Mouse (Mus musculus) midbrain, embryonic 13.5 days (tissue): ENCODE measurements around the gene Klk9. TPM values are rescaled to one million over a fixed set of nuclear protein-coding genes. Genes with fewer than 3 reads are reported as not detected.

Experiments
- polyA plus RNA-seq: library from polyadenylated mRNA; unstranded; fragments of >200 nt; fragmentation: Nextera tagmentation; extraction: Ambion mirVana; gene quantifications from 2 replicates; pipeline ENCODE4 v1.2.1, GENCODE M21; 2015

The Klk9 gene
- polyA plus RNA-seq, 1 experiment from 2014 or later, result 0.20 TPM

Other genes with a start within 250 kb of the Klk9 start
- gene Cd33, start 247.5 kb upstream of the Klk9 start, polyA plus RNA-seq, result 0.35 and 1.1 TPM in 2 replicates
- 10.3 and 11.1 TPM in 2 replicates for gene Zfp658, start 229.6 kb upstream of the Klk9 start, polyA plus RNA-seq
- gene Zfp719, start 212.3 kb upstream of the Klk9 start, polyA plus RNA-seq, result 16.4 and 17.7 TPM in 2 replicates
- 0.46 TPM in 1 of 2 replicates, not detected in the other for gene Zfp819, start 184.7 kb upstream of the Klk9 start, polyA plus RNA-seq
- gene Ceacam18, start 157.2 kb upstream of the Klk9 start, polyA plus RNA-seq, result not detected in 2 replicates
- 0.24 and 0.28 TPM in 2 replicates for gene Siglece, start 131.7 kb upstream of the Klk9 start, polyA plus RNA-seq
- 20.3 and 21.8 TPM in 2 replicates for gene Ctu1, start 119.9 kb upstream of the Klk9 start, polyA plus RNA-seq
- gene Klk14, start 101.5 kb upstream of the Klk9 start, polyA plus RNA-seq, result not detected in 2 replicates
- gene Klk13, start 79.3 kb upstream of the Klk9 start, polyA plus RNA-seq, result not detected in 2 replicates
- gene Klk12, start 23.0 kb upstream of the Klk9 start, polyA plus RNA-seq, result not detected in 2 replicates
- not detected in 2 replicates for gene Klk11, start 17.3 kb upstream of the Klk9 start, polyA plus RNA-seq
- not detected in 2 replicates for gene Klk10, start 10.9 kb upstream of the Klk9 start, polyA plus RNA-seq
- gene Klk8, start 5.7 kb downstream of the Klk9 start, polyA plus RNA-seq, result 4.5 and 4.9 TPM in 2 replicates
- gene Klk7, start 19.4 kb downstream of the Klk9 start, polyA plus RNA-seq, result not detected in 2 replicates
- gene Klk6, start 32.6 kb downstream of the Klk9 start, polyA plus RNA-seq, result not detected in 2 replicates
- not detected in 2 replicates for gene Klk5, start 50.1 kb downstream of the Klk9 start, polyA plus RNA-seq
- not detected in 2 replicates for gene Klk4, start 89.3 kb downstream of the Klk9 start, polyA plus RNA-seq
- not detected in 2 replicates for gene Klk15, start 141.8 kb downstream of the Klk9 start, polyA plus RNA-seq
- not detected in 2 replicates for gene Klk1b8, start 158.8 kb downstream of the Klk9 start, polyA plus RNA-seq
- not detected in 2 replicates for gene Klk1b1, start 174.9 kb downstream of the Klk9 start, polyA plus RNA-seq
- not detected in 2 replicates for gene Klk1b9, start 184.2 kb downstream of the Klk9 start, polyA plus RNA-seq
- gene Klk1b11, start 204.0 kb downstream of the Klk9 start, polyA plus RNA-seq, result not detected in 2 replicates
- gene Klk1b26, start 220.3 kb downstream of the Klk9 start, polyA plus RNA-seq, result not detected in 2 replicates